Mouse (Mus musculus) NIH3T3 (cell line): ENCODE measurements at regions not wholly inside any gene's neighbourhood (a gene's known extent, or its start where the extent isn't known, plus 50 kb on each side); places are given as distances from the start of the nearest gene placed in this dataset.

Source experiments
- DNase-seq: peaks from one replicate; pipeline ENCODE4 v3.0.0-alpha.2; 2012; ENCODE audit warnings: low read depth

DNA sequence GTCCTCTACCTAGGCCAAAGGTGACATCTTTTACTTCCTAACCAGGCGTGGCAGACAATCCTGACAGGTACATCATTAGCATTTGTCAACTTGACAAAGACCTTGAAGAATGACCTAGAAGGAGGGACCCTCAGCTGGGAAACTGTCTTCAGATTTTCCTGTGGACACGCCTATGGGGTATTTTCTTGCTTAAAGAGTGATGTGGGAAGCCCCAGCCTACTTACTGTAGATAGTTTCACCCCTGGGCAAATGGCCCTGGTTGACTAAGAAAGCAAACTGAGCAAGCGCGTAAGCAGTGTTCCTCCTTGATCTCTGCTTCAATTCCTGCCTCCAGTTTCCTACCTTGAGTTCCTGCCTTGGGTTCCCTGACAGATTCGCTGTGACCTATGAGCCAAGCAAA lies 106.7 kb upstream of the Tle3 start:
- no peak for DNase-seq

- no peak for DNase-seq
Observed at GRCm38 (mm10) chr9:61266992-61267391, 105.2 kb upstream of the Tle3 start.

DNA sequence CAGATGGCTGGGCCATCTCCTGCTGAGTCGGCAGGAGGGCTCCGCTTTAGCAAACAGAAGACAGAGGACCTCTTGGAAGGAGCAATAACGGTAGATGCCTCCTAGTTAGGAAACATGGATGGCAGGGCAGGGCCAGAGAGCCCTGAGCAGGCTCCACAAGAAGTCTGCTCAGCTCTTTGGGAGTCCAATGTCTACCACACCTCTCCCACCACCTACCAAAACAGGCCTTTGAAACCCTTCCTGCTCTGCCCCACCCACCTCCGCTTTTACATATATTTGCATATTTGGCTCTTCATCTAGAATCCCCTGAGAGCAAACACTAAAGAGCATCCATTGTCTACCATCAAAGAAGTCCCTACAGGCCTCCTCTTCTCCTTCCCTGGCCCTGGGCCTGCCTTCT lies 104.6 kb upstream of the Tle3 start:
- DNase-seq = no peak

- no peak for DNase-seq
Observed at GRCm38 (mm10) chr9:61268162-61268561, 104.0 kb upstream of the Tle3 start.

DNA sequence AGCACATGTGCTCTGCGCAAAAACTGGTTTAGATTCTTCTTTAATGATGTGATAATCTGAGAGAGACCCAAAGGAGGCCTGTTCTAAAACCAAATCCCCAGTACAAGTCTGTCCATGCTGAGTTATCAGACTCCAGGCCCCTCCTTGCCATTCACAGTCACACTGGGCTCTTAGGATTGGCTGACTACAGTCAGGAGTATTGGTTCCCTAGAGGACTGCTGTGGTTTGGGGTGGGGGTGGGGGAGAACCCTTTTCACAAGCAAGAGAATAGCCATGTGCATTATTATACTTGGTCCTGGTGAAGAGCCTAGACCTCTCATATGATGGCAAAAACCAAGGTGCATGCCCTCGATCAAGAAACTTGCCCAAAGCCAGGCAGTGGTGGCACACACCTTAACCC lies 103.5 kb upstream of the Tle3 start:
- no peak for DNase-seq

DNA sequence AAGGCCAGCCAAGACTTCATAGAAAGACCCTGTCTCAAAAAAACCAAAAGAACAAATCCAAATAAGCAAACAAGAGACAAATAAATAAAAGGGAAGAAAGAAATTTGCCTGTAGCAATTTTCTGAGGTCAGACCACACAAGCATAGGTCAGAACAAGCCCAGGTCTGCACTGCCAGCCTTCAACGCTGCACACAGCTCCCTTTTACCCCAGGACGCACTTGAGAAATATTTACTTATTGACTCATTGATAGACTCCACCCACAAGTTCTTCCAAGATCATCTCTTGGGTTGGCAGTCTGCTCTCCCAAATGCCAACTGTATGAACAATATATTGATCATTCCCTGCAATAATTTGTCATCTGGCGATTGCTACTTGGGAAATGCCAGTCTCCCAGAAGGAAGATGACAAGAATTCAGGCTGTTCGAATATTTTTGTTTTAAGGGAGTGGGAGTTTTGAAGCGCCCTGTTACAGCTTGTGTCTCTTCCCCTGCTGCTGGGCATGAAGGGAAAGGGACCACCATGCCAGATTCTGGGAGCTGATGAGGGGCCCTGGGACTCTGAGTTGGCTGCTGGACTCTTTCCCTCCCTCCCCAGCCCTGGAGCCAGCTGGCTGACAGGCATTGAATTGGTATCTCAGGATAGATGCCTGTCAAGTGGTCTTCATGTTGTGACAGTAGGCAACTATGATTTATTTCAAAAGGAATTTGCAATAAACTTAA lies 102.9 kb upstream of the Tle3 start:
- peak; percentile 57 for DNase-seq

DNA sequence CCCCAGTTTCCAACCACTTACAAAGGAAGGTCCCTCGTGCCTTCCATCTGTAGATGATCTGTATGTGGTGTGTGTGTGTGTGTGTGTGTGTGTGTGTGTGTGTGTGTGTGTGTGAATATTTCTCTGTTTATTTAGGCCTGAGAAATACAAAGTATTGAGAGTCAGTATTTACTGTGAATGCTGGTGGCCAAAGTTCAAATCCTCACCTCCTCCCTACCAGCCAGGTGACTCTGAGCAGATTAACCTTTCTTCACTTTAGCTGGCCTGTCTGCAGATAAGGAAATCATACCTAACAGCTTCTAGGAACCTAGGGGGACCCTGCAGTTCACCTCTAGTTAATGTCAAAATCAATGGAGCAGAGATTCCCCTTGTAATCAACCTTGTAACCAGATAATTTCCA lies 100.9 kb upstream of the Tle3 start:
- no peak for DNase-seq

DNA sequence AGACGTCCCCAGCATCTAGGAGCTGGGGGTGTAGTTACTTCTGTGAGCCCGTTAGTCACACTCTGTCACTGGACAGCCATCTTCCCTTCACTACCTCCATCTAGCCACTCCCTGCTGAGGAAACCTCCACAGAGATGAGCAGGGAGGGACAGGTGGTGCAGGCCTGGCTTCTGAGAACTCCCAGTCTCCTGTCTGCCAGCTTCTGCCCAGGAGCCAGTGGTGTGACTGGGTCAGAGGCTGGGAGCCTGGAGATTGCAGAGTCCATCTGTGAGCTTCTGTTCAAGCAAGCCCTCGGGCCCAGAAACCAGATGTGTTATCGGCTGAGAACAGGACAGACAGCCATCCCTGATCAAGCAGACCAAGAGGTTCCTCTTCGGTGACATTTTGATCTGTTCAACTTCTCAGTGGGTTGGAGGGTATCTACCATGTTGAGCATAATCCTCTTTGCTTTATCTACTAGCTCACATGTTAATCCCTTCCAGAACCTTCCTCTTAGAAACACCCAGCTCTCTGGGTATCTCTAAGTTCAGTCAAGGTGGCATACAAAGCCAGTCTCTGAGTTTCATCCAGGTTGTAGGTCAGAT lies 100.3 kb upstream of the Tle3 start:
- no peak for DNase-seq

GRCm38 (mm10) chr9:61274020-61274419 lies 98.1 kb upstream of the Tle3 start:
- peak; percentile 51 for DNase-seq

GRCm38 (mm10) chr9:61277369-61278215 lies 94.6 kb upstream of the Tle3 start:
- DNase-seq = peak; percentile 71

DNA sequence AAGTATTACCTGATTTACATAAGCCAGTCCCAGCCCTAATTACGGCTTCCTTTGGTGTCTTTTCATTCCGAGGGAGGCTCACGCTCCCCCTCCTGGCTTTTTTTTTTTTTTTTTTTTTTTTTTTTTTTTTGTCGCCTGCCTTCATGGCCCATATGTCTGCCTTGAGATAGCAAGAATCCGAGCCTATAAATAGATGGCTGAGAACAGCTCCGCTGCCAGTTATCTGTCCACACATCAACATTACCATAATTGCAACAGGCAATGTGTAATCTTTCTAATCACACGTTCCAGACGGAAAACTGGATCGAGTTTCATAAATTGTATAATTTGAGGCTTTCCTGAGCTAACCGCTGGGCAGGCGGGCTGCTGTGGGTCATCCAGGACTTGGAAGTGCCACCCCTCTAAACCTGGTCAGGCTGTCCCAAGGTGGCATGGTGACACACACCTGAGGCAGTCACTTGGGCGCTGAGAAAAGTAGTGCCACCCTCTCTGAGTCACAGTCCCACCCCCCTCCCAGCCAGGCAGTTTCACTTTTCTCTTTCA lies 93.9 kb upstream of the Tle3 start:
- peak; percentile 78 for DNase-seq

DNA sequence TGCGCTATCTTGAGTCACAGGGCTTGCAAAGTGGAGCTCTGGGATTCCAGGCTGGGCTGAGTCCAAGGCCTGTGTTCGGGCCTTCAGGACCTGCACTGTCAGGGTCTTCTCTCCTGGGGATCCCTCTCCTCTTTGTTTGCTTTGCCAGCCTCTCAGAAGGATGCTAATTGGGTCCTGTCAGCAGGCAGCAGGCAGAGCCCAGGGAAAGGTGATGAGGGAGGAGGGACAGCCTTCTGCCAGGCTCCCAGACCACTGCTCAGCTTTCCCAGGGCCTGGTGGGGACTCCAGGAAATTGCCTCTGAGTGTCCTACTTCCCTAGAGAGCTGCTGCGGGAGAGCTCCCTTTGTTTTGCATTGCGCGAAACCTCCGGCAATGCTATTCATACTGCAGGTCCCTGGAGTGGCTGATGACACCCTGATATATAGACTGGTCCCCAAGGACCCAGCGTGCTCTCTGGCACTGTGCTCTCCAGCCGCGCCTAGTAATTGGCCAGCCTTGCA lies 93.1 kb upstream of the Tle3 start:
- peak; percentile 47 for DNase-seq

DNA sequence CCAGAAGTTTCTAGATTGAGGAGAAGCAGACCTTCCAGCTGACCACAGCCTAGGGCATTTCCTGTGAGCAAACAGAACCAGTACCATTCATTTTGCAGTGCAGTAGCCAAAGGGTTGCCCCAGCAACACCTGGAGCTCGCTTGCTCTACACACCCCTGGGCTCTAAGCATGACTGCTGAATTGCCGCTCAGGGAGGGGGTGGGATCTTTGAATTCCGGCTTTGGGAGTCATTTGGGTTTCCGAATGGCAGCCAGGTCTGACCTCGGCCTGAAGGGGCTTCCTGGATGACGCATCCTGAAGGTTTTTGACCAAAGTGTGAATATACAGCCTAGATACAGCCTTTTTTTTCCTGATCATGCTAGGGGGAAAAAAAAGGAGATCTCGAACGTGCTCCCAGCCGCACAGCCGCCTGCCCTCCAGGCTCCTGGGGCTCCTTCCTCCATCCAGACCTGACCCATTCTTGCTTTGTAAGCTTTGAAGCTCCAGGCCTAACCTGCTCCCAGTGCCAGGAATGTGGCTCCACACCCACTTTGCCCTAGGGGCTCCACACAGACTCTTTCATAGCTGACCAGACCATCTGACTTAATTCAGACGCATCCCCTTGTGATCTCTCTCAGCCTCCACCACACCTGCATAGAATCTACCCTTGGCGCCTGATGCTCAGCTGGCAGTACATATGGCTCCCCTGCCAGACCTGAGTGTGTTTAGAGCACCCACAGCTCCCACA lies 91.1 kb upstream of the Tle3 start:
- no peak for DNase-seq

- no peak for DNase-seq
Observed at GRCm38 (mm10) chr9:61283311-61283710, 88.9 kb upstream of the Tle3 start.

GRCm38 (mm10) chr9:61284201-61285021 lies 87.8 kb upstream of the Tle3 start:
- peak; percentile 69 for DNase-seq

DNA sequence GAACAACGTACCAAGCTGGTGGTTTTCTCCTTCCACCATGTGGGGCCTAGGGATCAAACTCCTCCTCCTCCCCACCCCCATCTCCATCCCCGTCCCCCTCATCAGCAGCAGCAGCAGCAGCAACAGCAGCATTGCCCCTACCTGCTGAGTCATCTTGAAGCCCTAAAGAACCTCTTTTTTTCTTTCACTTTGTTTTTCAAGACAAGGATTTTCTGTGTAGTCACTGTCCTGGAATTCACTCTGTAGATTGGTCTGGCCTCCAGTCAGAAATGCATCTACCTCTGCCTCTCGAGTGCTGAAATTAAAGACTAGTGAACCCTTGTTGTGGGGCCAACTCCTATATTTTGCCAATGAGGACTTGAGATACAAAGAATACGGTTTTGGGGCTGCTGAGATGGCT lies 85.6 kb upstream of the Tle3 start:
- peak; percentile 40 for DNase-seq

GRCm38 (mm10) chr9:61289117-61289516 lies 83.0 kb upstream of the Tle3 start:
- DNase-seq = no peak

- DNase-seq = peak; percentile 70
Observed at GRCm38 (mm10) chr9:61289713-61290112, 82.5 kb upstream of the Tle3 start.

- no peak for DNase-seq
Observed at GRCm38 (mm10) chr9:61291646-61292045, 80.5 kb upstream of the Tle3 start.

- DNase-seq = no peak
Observed at GRCm38 (mm10) chr9:61292501-61292900, 79.7 kb upstream of the Tle3 start.
